Mouse (Mus musculus) ovary, adult 18-20 months (tissue): Measurements from ENCODE around the gene Ybx1.
"Not testable (repeated sequence)": the region's sequence is repeated elsewhere in the genome, so short reads cannot be mapped to it uniquely, and the experiment has no call there.

Source experiments
- DNase-seq: peaks from one replicate; pipeline ENCODE4 v3.0.0; 2022; ENCODE audit warnings: low spot score, mixed read lengths

Ybx1 gene

DNA sequence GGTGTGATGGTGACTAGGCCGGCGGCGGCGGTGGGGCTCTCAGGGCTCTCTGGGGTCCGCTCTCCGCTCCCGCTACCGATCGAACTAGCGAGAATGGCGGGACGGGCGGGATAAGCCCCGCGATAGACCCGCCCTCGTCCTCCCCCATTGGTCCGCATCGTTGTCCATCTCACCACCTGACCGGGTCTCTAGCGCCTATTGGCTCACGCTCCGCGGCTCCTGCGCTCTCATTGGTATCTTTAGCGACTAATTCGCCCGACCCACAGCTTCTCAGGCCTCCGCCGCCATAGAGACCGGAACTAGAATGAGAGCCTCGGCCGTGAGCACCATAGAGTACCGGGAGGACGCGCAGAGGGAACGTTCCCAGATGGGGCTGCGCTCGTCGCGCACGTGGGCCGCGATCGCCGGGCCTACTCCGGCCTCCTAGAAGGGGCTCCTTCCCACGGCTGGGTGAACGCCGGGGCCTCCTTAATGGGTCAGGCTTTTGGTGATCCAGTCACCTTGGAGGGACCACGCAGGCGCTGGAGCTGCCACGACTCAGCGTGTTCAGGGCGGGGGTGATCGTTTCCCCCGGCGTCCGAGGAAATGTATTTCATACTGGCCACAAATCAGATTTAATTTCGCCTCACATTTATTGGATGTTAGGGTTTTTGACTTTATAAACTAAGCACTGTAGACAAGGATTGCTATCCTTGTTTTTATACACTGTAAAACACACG lies at the start of gene Ybx1:
TSS of gene Ybx1 (minus strand) at position 190 of the 719 bp plus-strand sequence.
- DNase-seq, result peak; percentile 98

DNA sequence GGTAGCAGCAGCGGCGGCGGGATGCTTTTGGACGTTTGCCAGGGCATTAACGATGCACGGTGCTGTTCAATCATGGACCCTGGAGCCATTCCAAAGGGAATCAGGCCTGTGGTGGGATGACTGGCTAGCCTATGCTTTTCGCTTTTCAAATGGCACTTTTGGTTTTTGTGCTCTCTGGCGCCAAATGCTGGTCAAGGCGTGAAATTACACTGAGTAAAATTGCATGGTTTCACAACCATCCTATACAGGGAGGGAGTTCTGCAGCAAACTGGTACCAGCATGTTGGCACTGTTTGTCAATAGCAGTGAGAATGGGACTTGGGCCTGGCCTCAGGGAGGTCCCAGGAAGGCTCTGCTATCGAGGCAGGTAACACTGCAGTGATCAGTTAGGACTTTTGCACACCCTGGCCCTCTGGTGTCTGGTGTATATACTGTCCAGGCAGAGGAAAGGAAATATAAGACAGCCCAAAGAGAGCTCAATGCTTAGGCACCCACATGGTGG lies 44.5 kb upstream of the Ybx1 start:
- no peak for DNase-seq

- no peak for DNase-seq
These were observed 44.0 kb upstream of the Ybx1 start for GRCm38 (mm10) chr4:119338422-119338821.

DNA sequence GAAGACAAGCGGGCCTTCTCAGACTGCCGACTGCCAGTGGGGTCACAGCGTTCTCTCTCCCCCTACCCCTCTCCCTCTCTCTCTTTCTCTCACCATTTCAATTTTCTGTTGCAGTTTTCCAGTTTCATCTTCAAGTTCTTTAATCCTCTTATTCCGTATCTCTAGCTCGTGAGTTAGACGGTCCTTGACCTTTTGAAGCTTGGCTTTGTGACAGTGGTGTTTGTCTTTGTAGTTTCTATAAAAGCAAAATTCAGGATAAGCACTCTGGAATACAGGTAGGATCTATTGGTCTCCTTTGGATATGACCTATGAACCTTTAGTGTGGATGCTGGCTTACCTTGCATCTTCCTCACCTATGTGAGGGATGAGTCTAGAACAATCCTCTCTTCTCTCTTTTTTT lies 39.1 kb upstream of the Ybx1 start:
- DNase-seq, result no peak

GRCm38 (mm10) chr4:119320896-119321550 lies 26.6 kb upstream of the Ybx1 start:
- no peak for DNase-seq

GRCm38 (mm10) chr4:119320131-119320830 lies 25.9 kb upstream of the Ybx1 start, which contains the start of gene Ppih:
TSS of gene Ppih (minus strand) at chr4:119320546.
- peak; percentile 90 for DNase-seq

DNA sequence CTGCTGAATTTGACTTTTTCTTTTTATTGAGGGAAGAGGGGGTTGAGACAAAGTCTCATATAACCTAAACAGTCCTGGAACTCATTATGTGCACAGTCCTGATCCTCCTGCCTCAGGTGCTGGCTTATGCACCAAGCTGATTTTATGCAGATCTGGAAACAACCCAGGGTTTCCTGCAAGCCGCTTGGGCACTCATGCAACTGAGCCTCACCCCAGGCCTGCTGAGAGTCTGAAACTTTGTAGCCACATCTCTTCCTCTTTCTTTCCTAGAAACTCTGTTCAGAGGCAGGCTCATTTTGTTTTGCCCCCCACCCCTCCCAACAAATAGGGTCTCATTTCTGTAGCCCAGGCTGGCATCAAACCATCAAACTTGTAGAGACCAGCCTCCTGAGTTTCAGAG lies 19.4 kb upstream of the Ybx1 start:
- no peak for DNase-seq

GRCm38 (mm10) chr4:119305418-119305817 lies 11.0 kb upstream of the Ybx1 start:
- DNase-seq, result no peak

DNA sequence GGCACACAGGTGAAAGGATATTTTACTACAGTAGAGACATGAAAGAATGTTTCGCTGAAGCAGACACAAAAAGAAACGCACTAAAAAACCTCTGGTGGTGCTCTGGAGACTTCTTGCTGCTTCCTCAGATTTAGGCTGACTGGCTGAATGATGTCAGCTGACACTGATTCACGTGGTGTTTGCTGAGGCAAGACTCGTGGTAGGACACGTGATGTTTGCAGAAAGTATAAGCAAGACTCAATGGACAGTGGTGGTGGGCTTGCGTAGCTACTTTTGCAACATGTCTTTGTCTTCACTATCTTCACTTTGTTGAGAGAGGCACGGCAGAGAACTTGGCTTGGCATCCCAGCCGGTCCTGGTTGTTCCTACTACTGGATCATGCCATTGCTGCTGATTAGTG lies 8.9 kb upstream of the Ybx1 start:
- no peak for DNase-seq

DNA sequence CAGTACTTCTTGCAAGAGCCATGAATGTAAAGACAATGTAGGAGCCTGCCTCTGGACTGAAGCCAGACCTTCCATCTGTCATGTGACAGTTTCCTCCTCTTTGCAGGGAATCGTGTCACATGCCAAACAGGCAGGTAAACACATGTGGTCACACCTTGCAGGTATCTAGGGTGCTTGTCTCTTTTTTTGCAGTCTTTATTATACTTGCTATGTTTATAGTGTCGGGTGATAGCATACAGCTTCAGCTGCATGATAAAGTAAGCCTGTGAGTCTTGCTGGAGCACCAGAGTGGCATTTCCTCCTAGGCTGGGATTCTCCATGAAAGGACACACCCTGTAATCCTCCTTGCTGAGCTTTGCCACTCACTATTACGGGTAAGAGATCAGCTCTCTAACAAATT lies 7.4 kb upstream of the Ybx1 start:
- no peak for DNase-seq

- DNase-seq, result no peak
These were observed 6.4 kb upstream of the Ybx1 start for GRCm38 (mm10) chr4:119300761-119301160.

- no peak for DNase-seq
These were observed 3.0 kb upstream of the Ybx1 start for GRCm38 (mm10) chr4:119297361-119297760.

- no peak for DNase-seq
These were observed 690 bp upstream of the Ybx1 start for GRCm38 (mm10) chr4:119295134-119295453.

- DNase-seq, result no peak
These were observed 688 bp downstream of the Ybx1 start for GRCm38 (mm10) chr4:119293574-119294258.

DNA sequence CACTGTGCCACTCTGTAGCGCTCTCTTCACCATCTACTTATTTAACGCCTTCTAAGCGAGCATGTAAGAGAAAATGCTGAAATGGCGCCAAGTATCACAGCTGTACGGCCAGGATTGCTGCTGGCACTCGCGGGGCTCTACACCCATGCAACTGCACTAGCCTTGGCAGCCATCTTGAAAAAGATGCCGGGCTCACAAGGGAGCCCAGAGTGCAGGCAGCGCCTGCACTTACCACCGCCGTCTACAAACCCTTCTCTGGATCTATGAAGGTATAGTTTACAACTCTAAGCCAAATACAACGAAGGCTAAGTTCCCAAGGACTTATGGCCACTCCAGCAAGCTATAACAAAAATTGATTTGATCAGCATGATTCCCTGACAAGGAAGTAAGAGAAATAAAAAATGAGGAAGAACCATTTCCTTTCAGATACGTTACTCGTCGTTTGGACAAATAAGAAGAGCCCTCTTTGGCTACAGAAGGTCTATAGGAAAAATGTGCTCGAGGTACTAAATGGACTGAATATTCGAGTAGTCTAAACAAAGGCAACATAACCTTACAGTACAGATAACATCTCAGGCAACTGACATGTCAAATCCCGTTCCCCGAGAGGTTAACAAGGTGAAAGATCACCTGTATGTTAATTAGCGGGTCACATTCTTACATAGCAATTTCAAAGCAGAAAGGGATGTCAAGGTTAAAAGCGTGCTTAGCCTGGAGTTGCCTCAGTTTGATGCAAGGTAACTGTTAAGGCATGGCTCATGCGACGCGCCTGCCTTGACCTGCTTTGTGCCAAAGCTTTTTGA lies 1.4 kb downstream of the Ybx1 start:
- DNase-seq, result peak; percentile 8

DNA sequence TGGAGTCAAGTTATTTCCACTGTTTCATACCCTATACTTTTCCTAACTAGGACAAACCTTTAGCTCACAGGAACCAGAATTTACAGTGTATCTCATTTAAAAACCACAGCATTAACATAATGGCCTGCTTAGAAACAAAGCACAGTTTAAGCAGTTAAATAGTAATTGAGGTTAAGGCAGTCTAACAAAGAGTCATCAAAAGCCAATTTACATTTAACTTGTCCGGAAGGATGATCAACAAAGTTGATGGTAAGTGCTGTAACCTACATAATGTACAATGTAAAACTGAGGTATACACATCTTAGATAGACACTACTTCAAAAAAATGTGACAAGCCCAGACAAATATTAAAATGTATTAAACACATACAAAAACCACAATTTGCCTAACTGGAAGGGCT lies 2.5 kb downstream of the Ybx1 start:
- no peak for DNase-seq

GRCm38 (mm10) chr4:119285336-119285735 lies 9.1 kb downstream of the Ybx1 start:
- DNase-seq, result no peak

- no peak for DNase-seq
These were observed 9.5 kb downstream of the Ybx1 start for GRCm38 (mm10) chr4:119284861-119285260.

DNA sequence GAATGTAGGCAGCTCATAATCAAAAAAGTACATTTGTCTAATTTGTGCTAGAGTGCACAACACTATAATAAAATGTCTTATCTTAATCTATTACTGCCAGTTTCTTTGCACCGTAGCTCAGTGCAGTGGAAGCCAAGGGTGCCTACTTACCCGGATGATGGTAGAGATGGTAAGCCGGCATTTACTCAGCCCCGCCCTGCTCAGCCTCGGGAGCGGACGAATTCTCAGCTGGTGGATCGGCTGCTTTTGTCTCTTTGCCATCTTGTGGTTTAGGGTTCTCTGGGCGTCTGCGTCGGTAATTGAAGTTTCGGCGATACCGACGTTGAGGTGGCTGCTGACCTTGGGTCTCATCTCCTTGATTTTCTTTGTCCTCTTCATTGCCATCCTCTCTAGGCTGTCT lies 15.6 kb downstream of the Ybx1 start:
- DNase-seq, result not testable (repeated sequence)

DNA sequence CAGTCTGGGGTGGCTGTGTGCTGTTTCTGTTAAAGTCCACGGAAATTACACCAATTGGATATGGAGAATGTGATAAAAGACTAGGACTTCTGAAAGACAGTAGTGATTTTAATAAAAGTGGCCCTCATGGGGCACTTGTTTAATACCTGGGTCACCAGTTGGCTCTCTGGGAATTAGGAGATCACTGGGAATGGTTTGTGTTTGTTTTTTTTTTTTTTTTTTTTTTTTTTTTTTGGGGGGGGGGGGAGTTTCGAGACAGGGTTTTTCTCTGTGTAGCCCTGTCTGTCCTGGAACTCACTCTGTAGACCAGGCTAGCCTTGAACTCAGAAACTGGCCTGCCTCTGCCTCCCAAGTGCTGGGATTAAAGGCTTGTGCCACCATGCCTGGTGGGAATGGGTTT lies 18.7 kb downstream of the Ybx1 start:
- DNase-seq, result no peak

DNA sequence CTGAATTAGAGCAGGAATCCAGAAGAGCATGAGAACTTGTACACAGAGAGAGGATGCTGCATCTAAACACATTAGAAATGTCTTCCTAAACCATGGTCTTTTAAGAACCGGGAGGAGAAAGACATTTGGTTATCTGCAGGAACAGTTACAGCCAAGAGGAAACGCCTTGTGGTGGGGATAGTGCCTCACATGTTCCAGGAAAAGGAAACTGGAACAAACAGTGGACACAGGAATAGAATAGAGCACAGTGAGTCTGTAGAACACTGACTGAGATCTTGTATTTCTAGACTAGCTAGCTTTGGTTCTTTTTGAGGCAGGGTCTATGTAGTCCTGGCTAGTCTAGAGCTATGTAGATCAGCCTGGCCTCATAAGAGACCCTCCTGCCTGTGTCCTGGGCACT lies 19.2 kb downstream of the Ybx1 start:
- no peak for DNase-seq

DNA sequence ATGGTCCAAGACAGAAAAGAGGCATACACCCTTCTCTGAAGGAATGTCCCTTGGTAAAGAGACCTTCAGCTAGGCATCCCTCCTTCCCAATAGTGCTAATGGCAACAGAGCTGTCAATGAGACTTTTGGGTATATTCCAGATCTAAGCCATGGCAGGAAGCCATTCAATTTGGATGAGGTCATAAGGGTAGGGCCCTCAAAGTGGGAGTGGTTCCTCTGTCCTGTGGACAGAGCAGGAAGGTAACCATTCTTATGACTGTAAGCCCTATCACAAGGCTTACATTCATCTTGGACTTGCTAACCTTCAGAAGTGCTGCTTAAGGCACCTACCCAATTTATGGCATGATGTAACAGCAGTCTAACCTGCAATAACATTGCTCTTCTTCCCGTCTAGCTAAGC lies 19.8 kb downstream of the Ybx1 start:
- DNase-seq, result no peak
